Mouse (Mus musculus) spleen, postnatal 10 days (tissue): ENCODE results near the gene Mmp14.

Experiments
- DNase-seq, 2 experiments: peaks; one replicate each; pipeline ENCODE4 v3.0.0; 2021 to 2022; ENCODE audit warnings: low spot score in 2 of 2

Gene Mmp14

GRCm38 (mm10) chr14:54413877-54414700 is 17.3 kb upstream of the Mmp14 start:
- peak in 1 of 2 experiments; percentile 55 for DNase-seq

DNA sequence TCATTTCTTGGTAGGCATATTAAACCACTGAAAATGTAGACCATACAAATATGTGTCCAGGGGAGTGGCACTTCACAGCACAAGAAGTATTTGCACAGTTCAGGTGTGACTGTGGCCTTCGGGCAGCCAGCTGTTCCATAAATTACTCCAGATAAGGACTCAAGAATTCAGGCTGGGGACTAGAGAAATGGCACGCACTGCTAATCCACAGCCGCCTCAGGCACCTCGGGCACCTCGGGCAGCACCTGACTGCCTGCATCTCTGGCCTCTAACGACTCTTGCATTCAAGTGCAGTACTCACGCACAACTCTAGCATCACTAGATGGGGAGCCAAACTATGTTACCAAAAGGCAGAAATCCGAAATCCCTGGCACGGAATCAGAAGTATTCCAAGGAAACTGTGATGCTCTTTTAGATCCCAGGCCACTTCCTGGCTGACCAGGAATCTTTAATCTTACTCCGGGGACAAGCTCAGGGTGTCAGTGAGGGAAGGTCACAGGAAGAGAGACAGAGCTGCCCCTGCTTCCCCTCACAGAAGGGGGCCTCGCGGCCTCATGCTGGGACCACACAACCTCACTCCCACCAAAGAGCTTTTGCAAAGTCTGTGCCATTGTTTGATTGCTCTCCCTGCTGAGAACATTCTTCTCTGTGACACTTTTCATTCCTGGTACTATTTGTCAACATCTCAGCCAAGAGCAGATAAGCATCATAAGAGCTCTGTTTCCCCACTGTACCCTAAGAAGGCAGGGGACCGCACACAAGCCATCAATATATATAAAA is 16.0 kb upstream of the Mmp14 start:
- no peak for DNase-seq

- DNase-seq, result no peak
Observed at GRCm38 (mm10) chr14:54416229-54416775, 15.1 kb upstream of the Mmp14 start.

DNA sequence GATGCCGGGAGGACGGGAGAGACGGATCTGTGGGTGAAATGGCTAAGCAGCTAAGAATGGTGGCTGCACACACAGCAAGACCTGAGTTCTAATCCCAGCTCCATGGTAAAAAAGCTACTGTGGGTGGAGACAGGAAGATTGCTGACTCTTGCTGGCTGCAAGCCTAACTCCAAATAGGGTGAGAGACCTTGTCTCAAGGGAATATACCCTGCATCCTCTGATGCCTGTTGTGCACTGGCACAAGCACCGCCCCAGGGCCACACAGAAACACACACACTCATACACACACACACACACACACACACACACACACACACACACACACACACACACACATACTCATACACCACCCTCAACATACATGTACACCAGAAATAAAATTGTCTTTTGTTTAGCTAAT is 14.6 kb upstream of the Mmp14 start:
- DNase-seq, result no peak

DNA sequence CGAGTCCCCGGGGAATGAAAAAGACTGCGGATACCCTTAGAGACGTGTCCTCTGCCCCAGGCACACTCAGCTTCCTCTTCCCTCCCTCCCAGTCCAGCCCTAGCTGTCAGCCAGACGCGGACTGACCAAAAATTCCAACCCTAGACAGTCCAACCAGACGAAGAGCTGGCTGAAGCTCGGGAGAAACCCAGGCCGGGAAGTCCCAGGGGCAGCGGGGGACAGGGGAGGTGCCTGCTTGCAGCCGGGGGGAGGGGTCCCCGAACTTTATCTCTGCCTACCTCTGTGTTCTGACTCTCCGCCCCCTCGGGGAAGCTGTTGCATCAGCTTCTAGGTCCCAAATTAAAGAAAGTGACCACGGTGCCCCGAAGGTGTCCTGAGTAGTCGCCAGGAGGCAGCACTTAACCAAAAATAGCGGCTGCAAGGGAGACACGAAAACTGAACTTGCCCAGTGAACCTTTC is 13.8 kb upstream of the Mmp14 start, which contains the start of gene Slc7a7:
Gene Slc7a7, minus strand, starts transcription at position 158 of the 459 bp plus-strand sequence.
- DNase-seq, result peak in 1 of 2 experiments; percentile 72

- DNase-seq, result no peak
Observed at GRCm38 (mm10) chr14:54421014-54421413, 10.4 kb upstream of the Mmp14 start.

DNA sequence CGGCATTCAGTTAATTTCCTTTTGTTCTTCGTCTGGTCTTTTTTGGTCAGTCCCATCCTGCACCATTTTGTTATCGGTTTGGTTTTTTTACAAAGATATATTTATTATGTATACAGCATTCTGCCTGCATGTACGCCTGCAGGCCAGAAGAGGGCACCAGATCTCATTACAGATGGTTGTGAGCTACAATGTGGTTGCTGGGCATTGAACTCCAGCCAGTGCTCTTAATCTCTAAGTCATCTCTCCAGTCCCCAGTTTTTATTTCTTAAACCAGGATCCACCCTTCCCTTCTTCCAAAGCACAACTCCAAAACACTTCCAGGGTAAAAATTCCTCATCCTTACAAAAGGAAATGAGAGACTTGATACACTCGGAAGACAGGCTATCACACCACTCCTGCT is 8.0 kb upstream of the Mmp14 start:
- DNase-seq, result peak in 1 of 2 experiments; percentile 61

- DNase-seq, result no peak
Observed at GRCm38 (mm10) chr14:54424634-54425033, 6.8 kb upstream of the Mmp14 start.

GRCm38 (mm10) chr14:54425540-54425939 is 5.9 kb upstream of the Mmp14 start:
- no peak for DNase-seq

GRCm38 (mm10) chr14:54426003-54426688 is 5.3 kb upstream of the Mmp14 start:
- no peak for DNase-seq

GRCm38 (mm10) chr14:54426689-54427398 is 4.6 kb upstream of the Mmp14 start, which contains the start of gene Mrpl52:
Gene Mrpl52 (plus strand): TSS chr14:54426909.
- DNase-seq, result peak; percentile 87 to 91

DNA sequence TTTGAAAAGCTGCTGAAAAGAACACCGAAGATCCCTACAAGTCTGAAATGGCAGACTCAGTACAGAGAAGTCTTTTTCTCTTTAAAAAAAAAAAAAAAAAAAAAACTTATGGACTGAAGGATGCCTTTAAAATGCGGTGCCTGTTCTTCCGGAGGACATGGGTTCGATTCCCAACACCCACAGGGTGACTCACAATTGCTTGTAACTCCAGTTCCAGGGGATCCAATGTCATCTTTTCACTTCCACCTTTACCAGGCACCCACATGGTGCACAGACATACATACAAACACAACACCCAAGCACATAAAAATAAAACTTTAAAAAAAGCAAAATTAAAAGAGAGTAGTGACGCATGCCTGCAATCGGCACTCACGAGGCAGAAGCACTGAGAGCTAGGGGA is 3.7 kb upstream of the Mmp14 start:
- DNase-seq, result no peak

DNA sequence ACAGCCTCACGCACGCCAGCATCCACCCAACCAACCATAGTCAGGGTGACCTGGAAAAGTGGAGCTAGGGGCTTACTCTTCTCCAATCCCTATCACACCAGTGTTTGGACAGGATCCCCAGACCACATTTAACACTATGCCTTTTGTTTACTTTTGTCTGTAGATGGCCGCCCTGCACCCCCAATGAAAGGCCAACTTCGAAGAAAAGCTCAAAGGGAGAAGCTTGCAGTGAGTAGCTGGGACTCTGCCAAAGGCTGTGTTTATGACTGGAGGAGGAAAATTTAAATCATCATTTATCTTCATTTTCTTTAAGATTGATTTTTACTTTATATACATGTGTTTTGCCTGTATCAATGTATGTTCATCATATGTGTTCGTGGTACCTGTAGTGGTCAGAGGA is 3.0 kb upstream of the Mmp14 start:
- no peak for DNase-seq

DNA sequence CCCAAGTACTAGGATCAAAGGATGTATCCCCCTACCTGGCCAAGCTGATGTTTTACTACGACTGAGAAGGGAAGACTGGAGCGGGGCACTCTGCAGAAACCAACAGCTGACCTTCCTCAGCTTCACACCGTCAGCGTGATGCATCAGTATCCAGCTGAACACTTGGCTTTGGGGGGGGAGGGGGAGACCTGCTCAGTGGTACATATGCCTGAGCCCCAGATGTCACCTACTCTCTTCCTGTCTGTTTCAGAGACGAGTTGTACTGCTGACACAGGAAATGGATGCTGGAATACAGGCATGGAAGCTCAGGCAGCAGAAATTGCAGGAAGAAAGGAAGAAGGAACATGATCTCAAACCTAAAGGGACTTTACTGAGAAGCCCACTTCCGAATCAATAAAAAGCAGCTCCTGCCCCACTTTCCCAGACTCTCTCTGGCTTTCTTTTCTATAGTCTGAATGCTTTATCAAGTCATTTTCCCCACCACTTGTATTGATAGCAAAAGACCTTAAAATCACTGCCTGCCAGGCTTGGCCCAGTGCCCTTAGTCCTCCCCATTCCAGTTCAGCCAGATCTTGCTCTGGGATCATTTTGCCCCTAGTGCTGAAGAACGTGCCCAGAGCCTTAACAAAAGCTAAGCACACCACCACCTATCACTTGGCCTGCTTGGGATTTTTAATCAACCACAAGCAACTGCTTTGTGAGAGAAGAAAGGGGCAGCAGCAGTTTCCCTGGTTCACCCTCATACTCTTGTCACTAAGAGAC is 1.9 kb upstream of the Mmp14 start:
- no peak for DNase-seq

- DNase-seq, result no peak
Observed at GRCm38 (mm10) chr14:54430406-54431145, 836 bp upstream of the Mmp14 start.

DNA sequence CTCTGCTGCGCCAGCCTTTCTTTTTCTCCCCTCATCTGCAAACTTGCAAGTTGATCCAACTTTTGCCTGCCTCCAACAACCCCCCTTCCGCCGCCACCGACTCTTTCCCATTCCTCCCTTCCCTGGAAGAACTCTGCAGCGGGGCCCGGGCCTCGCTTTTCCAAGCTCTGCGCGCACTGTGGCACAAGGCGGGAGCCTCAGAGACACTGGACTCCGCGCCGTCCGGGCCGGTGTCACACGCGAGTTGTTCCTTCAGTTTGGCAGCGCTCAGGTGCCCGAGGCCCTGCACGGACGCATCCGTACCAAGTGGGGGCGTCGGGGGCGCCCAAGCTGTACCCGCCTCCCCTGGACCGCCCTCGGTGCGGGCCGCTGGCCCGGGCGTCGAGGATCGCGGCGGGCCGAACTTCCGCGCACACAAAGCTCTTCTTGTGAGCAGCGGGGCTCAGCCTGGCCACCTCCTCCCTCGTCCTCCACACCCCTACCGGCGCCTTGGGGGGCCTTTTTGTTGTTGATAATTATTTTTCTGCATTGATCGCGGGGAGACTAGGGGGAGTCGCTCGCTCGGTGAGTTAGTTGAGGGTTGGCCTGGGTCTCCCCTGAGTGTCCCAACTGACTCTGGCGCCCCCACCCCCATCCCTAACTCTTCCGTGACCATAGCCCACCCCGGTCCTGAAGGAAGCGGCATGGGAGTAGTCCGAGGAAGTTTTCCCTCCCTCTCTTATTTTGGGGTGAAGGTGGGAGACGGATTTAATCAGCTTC is 845 bp downstream of the Mmp14 start:
- peak; percentile 65 to 70 for DNase-seq

GRCm38 (mm10) chr14:54432837-54433830 is 1.7 kb downstream of the Mmp14 start:
- DNase-seq, result peak in 1 of 2 experiments; percentile 45
